Mouse (Mus musculus) regulatory T cell (primary cell): ENCODE data around the gene Rsph10b.

ENCODE experiments used
- in situ Hi-C: fragments of 300-600 bp; cut with MboI, MseI; formaldehyde crosslinking; loops from one replicate; pipeline ENCODE4 v1.15.1; 2025; ENCODE audit warnings: high pct_unique_total_duplicates

Rsph10b gene

DNA sequence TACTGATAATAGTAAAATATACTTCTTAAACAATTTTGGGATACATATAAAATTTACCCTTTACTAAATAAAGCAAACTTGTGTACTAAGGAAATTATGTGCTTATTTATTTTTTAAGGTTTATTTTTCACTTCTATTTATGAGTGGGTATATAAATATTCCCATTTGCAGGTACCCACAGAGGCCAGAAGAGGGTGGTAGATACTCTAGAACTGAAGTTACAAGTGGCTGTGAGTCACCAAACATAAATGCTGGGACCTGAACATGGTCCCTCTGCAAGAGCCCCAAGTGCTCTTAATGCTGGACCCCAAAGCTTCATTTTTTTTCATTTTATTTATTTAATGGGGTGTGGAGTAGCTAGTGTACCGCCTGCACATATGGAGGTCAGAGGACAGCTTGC lies 1.0 kb downstream of the Rsph10b start:
- in situ Hi-C loops: no loop called here

- in situ Hi-C loops: no loop called here
Measured at GRCm38 (mm10) chr5:143936156-143936555, 3.3 kb downstream of the Rsph10b start.

GRCm38 (mm10) chr5:143941588-143941987 lies 8.8 kb downstream of the Rsph10b start:
- in situ Hi-C loops: no loop called here

GRCm38 (mm10) chr5:143943231-143944125 lies 10.6 kb downstream of the Rsph10b start:
- in situ Hi-C loops: no loop called here

DNA sequence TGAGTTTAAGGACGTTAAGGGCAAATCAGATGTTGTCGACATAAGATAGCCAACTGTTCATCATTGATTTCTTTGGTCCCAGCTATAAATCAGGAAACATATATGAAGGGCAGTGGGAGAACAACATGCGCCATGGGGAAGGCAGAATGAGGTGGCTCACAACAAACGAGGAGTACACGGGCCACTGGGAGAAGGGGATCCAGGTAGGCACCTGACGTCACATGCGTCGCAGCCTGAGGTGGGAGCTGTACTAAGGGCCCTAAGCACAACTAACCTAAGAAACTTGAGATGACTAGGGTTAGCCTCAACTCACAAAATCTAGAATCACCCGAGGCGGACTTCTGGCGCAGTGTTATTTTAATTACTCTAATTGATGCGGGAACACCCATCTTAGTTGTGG lies 15.5 kb downstream of the Rsph10b start:
- in situ Hi-C loops: no loop called here

- in situ Hi-C loops: no loop called here
Measured at GRCm38 (mm10) chr5:143950016-143950415, 17.2 kb downstream of the Rsph10b start.

DNA sequence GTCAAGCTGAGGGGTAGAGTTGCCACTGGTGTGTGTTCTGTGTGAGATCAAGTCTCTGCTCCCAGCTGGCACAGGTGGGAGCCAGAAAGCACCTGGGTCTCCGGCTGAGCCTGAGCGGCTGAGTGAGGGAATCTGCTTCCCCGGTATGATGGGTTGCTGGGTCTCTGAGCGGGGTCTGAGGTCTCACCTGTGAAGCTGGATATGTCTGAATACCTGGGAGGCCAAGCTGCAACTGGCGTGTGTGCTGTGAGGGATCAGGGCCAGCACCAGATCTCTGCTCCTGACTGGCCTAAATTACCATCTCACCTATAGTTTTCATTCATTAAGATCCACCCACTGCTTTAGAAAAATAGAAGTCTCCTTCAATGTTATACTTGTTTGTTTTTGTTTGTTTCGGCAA lies 24.3 kb downstream of the Rsph10b start:
- in situ Hi-C loops: no loop called here

- in situ Hi-C loops: no loop called here
Measured at GRCm38 (mm10) chr5:143959551-143959950, 26.7 kb downstream of the Rsph10b start.

DNA sequence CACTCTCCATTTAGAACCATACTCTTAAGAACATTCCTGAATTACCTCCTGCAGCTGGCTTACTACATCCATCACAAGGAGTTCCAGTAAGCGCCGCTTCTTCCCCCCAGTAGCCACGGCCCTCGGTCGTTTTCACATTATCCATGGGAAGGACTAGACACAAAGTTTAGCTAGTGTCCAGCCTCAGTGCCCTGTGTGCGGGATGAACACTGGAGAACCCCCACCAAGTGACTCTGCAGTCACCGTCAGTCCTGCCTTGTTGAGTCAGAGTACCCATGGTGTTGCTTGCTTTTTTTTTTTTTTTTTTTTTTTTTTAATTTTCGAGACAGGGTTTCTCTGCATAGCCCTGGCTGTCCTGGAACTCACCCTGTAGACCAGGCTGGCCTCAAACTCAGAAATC lies 28.3 kb downstream of the Rsph10b start:
- in situ Hi-C loops: loop anchor here (10.0 kb wide), 1 partner anchor 526 kb away; no protein-coding TSS in a partner anchor

DNA sequence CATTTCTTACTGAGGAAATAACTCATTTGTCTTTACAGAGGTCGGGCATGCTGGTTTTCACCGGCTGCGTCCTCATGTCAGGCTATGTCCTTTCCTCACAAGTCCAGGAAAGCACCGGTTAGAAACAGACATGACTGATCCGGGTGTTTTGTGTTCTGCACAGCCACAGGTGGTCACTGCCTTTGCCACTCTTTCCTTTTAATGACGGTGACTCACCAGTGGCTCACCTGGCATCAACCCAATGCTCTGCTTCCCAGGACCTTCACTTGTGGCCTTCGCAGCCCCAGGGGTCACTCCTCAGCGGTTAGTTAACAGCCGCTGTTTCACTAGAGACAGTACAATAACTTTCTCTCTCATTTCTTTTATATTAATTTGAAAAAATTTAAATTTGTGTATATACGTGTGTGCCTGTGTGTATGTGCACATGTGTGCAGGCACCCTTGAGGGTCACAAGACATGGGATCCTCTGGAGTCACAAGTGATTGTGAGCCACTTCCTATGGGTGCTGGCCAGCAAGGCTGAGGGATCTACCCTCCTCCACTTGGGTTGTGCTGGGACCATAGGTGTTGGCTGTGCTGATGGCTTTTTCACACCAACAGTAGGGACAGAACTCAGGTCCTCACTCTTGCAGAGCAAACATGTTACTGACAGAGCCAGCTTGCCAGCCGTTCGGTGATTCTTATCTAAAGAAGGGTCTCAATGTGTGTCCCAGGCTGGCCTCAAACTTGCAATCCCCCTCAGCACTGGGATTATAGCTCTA lies 32.9 kb downstream of the Rsph10b start:
- in situ Hi-C loops: loop anchor here (10.0 kb wide), 1 partner anchor 531 kb away; no protein-coding TSS in a partner anchor

DNA sequence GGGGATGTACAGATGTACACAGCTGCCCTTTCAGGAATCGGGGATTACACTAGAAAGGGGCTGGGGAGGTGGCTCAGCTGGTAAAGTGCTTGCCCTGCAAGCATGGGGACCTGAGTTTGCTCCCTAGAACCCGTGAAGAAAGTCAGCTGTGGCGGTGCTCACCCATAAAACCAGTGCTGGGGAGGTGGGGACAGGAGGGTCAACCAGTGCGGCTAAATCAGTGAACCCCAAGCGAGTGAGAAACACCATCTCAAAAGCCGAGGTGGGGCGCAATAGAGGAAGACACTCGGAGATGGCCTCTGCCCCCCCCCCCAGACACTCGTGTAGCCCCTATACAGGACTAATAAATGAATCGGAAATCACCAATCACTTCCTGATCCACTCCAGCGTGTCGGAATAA lies 33.8 kb downstream of the Rsph10b start:
- in situ Hi-C loops: loop anchor here (10.0 kb wide), 1 partner anchor 532 kb away; no protein-coding TSS in a partner anchor

GRCm38 (mm10) chr5:143972628-143973027 lies 39.8 kb downstream of the Rsph10b start:
- in situ Hi-C loops: no loop called here

GRCm38 (mm10) chr5:143974931-143975630 lies 42.2 kb downstream of the Rsph10b start:
- in situ Hi-C loops: no loop called here

DNA sequence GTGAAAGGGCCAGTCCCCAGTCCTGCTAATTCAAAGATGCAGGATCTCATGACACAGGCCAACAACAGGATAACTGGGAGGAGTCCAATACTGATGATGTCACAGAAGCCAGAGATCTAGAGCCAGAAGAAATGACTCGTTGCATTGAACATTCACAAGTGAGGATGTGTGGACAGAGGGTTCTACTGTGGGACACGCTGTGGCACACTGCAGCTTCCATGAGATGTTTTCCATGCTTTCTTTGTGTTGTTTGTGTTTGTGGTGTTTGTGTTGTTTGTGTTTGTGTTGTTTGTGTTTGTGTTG lies 42.7 kb downstream of the Rsph10b start:
- in situ Hi-C loops: no loop called here

DNA sequence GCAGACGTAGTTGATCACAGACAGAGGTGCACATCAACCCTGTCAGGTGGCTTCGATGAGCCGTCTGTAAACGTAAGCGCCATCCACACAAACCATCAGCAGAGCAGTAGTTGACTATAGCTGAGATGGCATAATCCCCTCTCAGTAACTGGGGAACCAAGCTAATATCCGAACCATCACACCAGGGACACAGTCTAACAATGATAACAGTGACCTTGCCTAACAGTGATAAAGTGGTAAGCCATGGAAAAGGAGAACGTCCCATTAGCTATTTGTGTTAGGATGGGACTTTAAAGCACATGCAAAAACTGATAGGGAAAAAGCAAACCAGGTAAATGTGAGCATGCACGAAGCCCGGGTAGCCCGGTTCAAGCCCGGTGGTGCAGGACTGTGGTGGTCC lies 43.4 kb downstream of the Rsph10b start:
- in situ Hi-C loops: no loop called here

- in situ Hi-C loops: no loop called here
Measured at GRCm38 (mm10) chr5:143976726-143977431, 44.0 kb downstream of the Rsph10b start.

DNA sequence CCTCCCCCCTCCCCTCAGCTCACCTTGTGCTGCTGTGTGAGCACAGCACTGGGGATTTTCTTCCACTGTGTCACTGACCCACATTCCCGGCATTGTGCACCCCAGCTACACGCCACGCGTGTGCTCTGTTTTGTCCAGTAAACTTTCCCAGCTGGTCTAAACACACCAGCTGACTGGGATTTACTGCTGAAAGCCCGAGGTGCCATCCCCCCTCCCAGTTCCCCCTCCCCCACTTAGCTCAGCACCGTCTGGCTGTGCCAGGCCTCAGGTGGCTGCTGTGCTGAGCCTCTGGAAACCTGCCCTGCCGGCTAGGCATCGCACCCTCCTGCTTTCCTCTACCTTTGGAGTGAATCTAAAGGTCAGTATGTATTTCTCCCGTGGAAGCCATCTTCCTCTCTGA lies 48.0 kb downstream of the Rsph10b start:
- in situ Hi-C loops: no loop called here

DNA sequence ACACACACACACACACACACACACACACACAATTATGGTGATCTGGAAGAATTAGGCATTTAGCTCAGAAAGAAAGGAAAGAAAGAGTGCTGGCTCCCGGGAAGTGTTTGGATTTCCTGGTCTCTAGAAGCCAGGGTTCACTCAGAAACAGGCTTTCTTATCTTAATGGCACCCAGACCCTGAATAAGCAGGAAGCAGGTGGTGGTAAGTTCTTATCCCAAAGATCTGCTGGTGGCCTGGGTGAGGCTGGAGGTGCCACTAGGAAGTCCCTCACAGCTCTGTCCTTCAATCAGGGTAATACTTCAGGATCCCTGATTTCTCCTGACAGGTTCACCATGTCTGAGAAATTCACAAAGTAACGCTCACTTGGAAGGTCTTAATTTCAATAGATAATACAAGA lies 49.5 kb downstream of the Rsph10b start:
- in situ Hi-C loops: no loop called here

DNA sequence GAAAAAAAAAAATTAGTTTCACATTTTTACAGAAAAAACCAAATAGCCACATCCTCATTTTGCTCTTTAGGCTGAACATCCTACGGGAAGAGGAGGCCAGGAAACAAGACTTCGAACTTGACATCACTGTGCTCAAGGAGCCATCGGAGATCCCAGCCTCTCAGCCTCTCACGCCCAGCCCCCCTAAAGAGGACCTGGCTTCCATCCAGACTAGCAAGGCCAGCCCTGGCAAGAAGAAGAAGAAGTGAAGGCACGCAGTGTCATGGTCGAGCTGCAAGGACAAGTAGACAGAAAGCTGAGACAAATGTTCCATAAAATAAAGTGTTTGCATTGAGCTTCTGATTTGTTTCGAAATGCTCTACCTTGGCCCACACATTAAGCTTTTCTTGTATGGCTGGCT lies 52.5 kb downstream of the Rsph10b start:
- in situ Hi-C loops: no loop called here

GRCm38 (mm10) chr5:143987596-143987995 lies 54.8 kb downstream of the Rsph10b start:
- in situ Hi-C loops: no loop called here

- in situ Hi-C loops: no loop called here
Measured at GRCm38 (mm10) chr5:143989046-143989445, 56.2 kb downstream of the Rsph10b start.

- in situ Hi-C loops: no loop called here
Measured at GRCm38 (mm10) chr5:143990086-143990485, 57.3 kb downstream of the Rsph10b start.
